Mouse (Mus musculus) liver, embryonic 15.5 days (tissue): ENCODE results near the gene Nrxn2. TPM values are rescaled to one million over a fixed set of nuclear protein-coding genes. Genes with fewer than 3 reads are reported as not detected.

Source experiments
- ATAC-seq: fragments of 200-750 bp; cut with Nextera tagmentation; 2 replicates; pipeline ENCODE4 v1.8.0; 2017; ENCODE audit warnings: moderate number of reproducible peaks, mild to moderate bottlenecking, moderate library complexity; ENCODE audit not compliant: insufficient read depth
- H3K27ac ChIP-seq: fragments of 300-500 bp; sonication (generic); replicated peaks from 2 replicates; pipeline ENCODE4 v1.5.1; 2015; ENCODE audit warnings: mild to moderate bottlenecking, inconsistent platforms
- H3K27me3 ChIP-seq: fragments of 300-500 bp; sonication (generic); 2 replicates; pipeline ENCODE4 v1.6.1; 2015; ENCODE audit warnings: mild to moderate bottlenecking, inconsistent platforms
- H3K36me3 ChIP-seq: fragments of 300-500 bp; sonication (generic); replicated peaks from 2 replicates; pipeline ENCODE4 v1.6.1; 2015; ENCODE audit warnings: moderate library complexity, mild to moderate bottlenecking, inconsistent platforms
- H3K4me1 ChIP-seq: fragments of 300-500 bp; sonication (generic); replicated peaks from 2 replicates; pipeline ENCODE4 v1.6.1; 2015; ENCODE audit warnings: inconsistent platforms
- H3K4me2 ChIP-seq: fragments of 300-500 bp; sonication (generic); 2 replicates; pipeline ENCODE4 v1.6.1; 2015; ENCODE audit warnings: moderate library complexity, mild to moderate bottlenecking, inconsistent platforms
- H3K4me3 ChIP-seq: fragments of 300-500 bp; sonication (generic); replicated peaks from 2 replicates; pipeline ENCODE4 v1.5.1; 2015; ENCODE audit warnings: mild to moderate bottlenecking, inconsistent platforms
- H3K9ac ChIP-seq: fragments of 300-500 bp; sonication (generic); 2 replicates; pipeline ENCODE4 v1.6.1; 2015; ENCODE audit warnings: moderate library complexity, mild to moderate bottlenecking, inconsistent platforms
- H3K9me3 ChIP-seq: fragments of 300-500 bp; sonication (generic); replicated peaks from 2 replicates; pipeline ENCODE4 v1.6.1; 2016; ENCODE audit warnings: inconsistent platforms
- WGBS: fragments of 180-500 bp; shearing (Covaris S2); methylation state at CpG from one replicate; pipeline ENCODE4 v1.1.7; 2015; ENCODE audit warnings: mixed read lengths; ENCODE audit not compliant: insufficient replicate concordance; 5-methylcytosine and 5-hydroxymethylcytosine counted together
- polyA plus RNA-seq: library from polyadenylated mRNA; unstranded; fragments of >200 nt; fragmentation: Nextera tagmentation; extraction: Ambion mirVana; gene quantifications from 2 replicates; pipeline ENCODE4 v1.2.1, GENCODE M21; 2015

Nrxn2 gene
- polyA plus RNA-seq, 1 experiment from 2014 or later: 0.39 TPM

- ATAC-seq: no peak
- no peak overlapping the region for H3K4me2 ChIP-seq
- no peak overlapping the region for H3K4me3 ChIP-seq
- no peak overlapping the region for H3K9ac ChIP-seq
- WGBS: 46% methylated on average over 6 of the region's 6 CpGs
- no peaks in the 10 kb centered on the region for H3K36me3 ChIP-seq
- no peak overlapping the region for H3K27ac ChIP-seq
- no peaks in the 10 kb centered on the region for H3K9me3 ChIP-seq
- no peaks in the 10 kb centered on the region for H3K4me1 ChIP-seq
- peaks cover 25% of the 10 kb centered on the region for H3K27me3 ChIP-seq
Measured at GRCm38 (mm10) chr19:6459504-6459903, 41.0 kb downstream of the Nrxn2 start.

- WGBS: 42% methylated on average over 6 of the region's 6 CpGs
- H3K9ac ChIP-seq: no peak overlapping the region
- no peak overlapping the region for H3K4me3 ChIP-seq
- no peak overlapping the region for H3K27ac ChIP-seq
- H3K4me2 ChIP-seq: no peak overlapping the region
- no peaks in the 10 kb centered on the region for H3K9me3 ChIP-seq
- H3K27me3 ChIP-seq: peaks cover 22% of the 10 kb centered on the region
- no peaks in the 10 kb centered on the region for H3K4me1 ChIP-seq
- no peaks in the 10 kb centered on the region for H3K36me3 ChIP-seq
- ATAC-seq: no peak
Measured at GRCm38 (mm10) chr19:6462841-6463240, 44.3 kb downstream of the Nrxn2 start.

GRCm38 (mm10) chr19:6464306-6465071 lies 46.0 kb downstream of the Nrxn2 start:
- Histone ChIP-seq H3K4me1 (no peaks in the 10 kb centered on the region), H3K27ac (no peak overlapping the region), H3K27me3 (peaks cover 22% of the 10 kb centered on the region), H3K9me3 (no peaks in the 10 kb centered on the region), H3K36me3 (no peaks in the 10 kb centered on the region), H3K4me3 (no peak overlapping the region), H3K4me2 (no peak overlapping the region), H3K9ac (no peak overlapping the region)
- WGBS: 49% methylated on average over 10 of the region's 10 CpGs
- ATAC-seq: no peak

DNA sequence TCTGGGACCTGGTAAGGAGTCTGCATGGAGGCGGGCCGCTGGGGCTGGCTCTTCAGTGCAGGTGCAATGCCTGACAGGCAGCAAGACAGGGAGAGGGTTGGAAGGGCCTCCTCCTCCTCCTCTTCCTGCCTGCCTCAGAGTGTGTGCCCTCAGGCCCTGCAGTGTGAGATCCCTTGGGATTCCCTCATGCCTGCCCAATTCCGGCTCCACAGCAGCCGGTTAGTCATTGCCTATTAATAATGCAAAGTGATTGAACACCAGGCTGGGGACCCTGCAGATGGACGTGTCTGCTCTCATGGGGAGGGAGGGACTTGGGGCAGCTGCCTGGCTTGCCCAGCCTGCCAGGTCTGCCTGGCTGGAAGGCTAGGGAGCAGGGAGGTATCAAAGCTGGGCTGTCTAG lies 46.6 kb downstream of the Nrxn2 start:
- Histone ChIP-seq H3K9ac (no peak overlapping the region), H3K36me3 (no peaks in the 10 kb centered on the region), H3K4me3 (no peak overlapping the region), H3K27me3 (peaks cover 18% of the 10 kb centered on the region), H3K4me1 (no peaks in the 10 kb centered on the region), H3K27ac (no peak overlapping the region), H3K9me3 (no peaks in the 10 kb centered on the region), H3K4me2 (no peak overlapping the region)
- ATAC-seq: no peak
- 75% methylated on average over 5 of the region's 5 CpGs for WGBS

DNA sequence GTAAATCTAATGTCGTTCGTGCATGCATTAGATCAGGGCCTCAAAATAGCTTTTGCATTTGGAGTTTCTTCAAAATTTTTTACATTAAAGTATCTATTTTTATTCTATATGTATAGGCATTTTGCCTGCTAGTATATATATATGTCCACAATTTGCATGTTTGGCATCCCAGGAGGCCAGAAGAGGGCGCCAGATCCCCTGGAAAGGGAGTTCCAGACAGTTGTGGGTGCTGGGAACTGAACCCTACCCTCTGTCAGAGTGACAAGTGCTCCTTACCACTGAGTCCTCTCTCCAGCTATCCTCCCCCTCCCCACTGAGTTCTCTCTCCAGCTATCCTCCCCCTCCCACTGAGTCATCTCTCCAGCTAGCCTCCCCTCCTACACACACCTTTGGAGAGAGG lies 48.4 kb downstream of the Nrxn2 start:
- Histone ChIP-seq H3K27me3 (peaks cover 12% of the 10 kb centered on the region; the same call in 1 of the 2 replicates), H3K9me3 (no peaks in the 10 kb centered on the region), H3K9ac (no peak overlapping the region), H3K36me3 (no peaks in the 10 kb centered on the region), H3K4me3 (no peak overlapping the region), H3K27ac (no peak overlapping the region), H3K4me1 (no peaks in the 10 kb centered on the region), H3K4me2 (no peak overlapping the region)
- ATAC-seq: no peak
- WGBS: 64% methylated on average over 3 of the region's 3 CpGs

DNA sequence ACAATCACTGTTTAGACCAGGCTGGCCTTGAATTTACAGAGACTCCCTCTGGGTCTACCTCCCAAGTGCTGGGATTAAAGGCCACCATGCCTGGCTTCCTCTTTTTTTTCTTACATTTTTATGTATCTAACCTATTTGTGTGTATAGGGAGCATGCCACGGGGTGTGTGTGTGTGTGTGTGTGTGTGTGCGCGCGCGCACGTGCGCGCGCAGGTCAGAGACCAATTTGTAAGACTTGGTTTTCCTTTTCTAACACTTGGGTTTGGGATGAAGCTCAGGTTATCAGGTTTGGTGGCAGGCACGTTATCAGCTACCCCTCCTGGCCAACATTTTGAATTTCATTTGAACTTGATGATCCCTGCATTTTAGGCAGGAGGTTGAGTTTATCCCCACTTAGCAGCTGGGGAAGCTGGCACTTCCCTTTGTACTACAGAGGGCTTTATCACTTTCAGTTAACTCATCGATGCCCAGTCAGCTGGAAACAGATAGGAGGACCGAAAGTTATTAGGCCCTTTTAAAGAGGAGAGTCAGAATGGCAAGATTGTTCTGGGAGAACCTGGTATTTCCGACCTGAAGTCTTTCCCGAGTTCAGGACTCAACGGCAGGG lies 48.9 kb downstream of the Nrxn2 start:
- no peak overlapping the region for H3K27ac ChIP-seq
- peaks cover 8% of the 10 kb centered on the region; the same call in 1 of the 2 replicates for H3K27me3 ChIP-seq
- H3K9ac ChIP-seq: no peak overlapping the region
- H3K4me2 ChIP-seq: no peak overlapping the region
- H3K4me1 ChIP-seq: no peaks in the 10 kb centered on the region
- no peak for ATAC-seq
- H3K9me3 ChIP-seq: no peaks in the 10 kb centered on the region
- 70% methylated on average over 15 of the region's 15 CpGs for WGBS
- no peaks in the 10 kb centered on the region for H3K36me3 ChIP-seq
- no peak overlapping the region for H3K4me3 ChIP-seq

DNA sequence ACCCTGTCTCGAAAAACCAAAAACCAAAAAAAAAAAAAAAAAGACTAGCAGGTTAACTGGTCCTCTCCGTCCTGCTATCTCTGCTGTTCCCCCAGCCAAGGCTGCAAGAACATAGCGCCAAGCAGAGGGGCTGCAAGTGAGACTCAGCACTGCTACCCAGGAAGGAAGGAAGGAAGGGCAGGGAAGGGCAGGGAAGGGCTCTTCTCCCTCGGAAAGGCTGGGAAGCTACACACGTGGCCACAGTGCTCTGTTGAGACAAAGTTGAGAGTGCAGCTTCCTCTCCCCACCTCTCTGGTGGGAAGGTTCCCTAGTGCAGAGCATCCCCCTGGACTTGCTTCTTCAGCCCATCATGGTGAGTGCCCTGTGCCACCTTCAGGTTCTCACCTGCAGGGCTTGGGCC lies 53.1 kb downstream of the Nrxn2 start:
- H3K27me3 ChIP-seq: no peaks in the 10 kb centered on the region
- H3K9ac ChIP-seq: no peak overlapping the region
- H3K27ac ChIP-seq: no peak overlapping the region
- ATAC-seq: no peak
- no peak overlapping the region for H3K4me3 ChIP-seq
- H3K9me3 ChIP-seq: no peaks in the 10 kb centered on the region
- 36% methylated on average over 5 of the region's 5 CpGs for WGBS
- H3K36me3 ChIP-seq: no peaks in the 10 kb centered on the region
- no peaks in the 10 kb centered on the region for H3K4me1 ChIP-seq
- no peak overlapping the region for H3K4me2 ChIP-seq

DNA sequence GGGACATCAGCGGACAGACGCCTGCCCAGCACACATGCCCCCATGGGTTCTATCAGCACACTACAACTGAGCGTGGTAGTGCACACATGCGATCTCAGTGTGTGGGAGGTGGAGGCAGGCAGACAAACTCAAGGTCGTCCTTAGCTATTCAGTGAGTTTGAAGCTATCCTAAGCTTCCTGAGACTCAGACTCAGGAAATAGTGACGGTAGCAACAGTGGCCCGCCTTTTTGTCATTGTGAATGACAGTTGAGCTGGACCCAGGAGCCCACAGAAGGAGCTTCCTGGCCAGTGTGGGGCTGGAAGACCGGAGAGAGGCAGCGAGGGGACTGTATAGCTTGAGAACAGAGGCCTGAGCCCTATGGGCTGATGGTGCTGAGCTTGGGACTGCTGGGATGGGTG lies 54.3 kb downstream of the Nrxn2 start:
- 45% methylated on average over 9 of the region's 9 CpGs for WGBS
- Histone ChIP-seq H3K4me2 (no peak overlapping the region), H3K4me3 (no peak overlapping the region), H3K27me3 (no peaks in the 10 kb centered on the region), H3K9me3 (no peaks in the 10 kb centered on the region), H3K4me1 (no peaks in the 10 kb centered on the region), H3K27ac (no peak overlapping the region), H3K9ac (no peak overlapping the region), H3K36me3 (no peaks in the 10 kb centered on the region)
- no peak for ATAC-seq

DNA sequence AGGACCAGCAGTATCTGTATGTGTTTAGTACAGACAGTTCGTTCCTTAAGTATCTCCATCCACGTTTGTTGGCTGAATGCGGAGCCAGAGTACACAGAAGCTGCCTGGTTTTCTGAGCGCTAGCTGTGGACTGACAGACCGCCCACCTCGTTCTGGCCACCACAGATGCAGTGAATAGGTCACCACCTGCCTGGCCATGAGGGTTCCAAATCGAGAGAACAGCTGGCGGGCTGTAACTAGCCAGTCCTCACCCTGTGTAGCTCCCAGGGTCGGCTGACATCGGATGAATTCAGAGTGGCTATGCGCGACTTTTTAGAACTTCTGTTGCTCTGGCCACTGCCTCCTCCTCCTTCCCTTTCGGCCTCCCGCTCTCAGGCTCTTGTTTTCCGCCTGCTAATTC lies 56.2 kb downstream of the Nrxn2 start:
- ATAC-seq: no peak
- no peak overlapping the region for H3K4me3 ChIP-seq
- H3K27me3 ChIP-seq: no peaks in the 10 kb centered on the region
- no peaks in the 10 kb centered on the region for H3K36me3 ChIP-seq
- WGBS: 41% methylated on average over 15 of the region's 15 CpGs
- H3K4me1 ChIP-seq: no peaks in the 10 kb centered on the region
- no peak overlapping the region for H3K9ac ChIP-seq
- H3K4me2 ChIP-seq: no peak overlapping the region
- H3K9me3 ChIP-seq: no peaks in the 10 kb centered on the region
- H3K27ac ChIP-seq: no peak overlapping the region

- Histone ChIP-seq H3K4me3 (no peak overlapping the region), H3K4me2 (no peak overlapping the region), H3K9ac (no peak overlapping the region), H3K27ac (no peak overlapping the region), H3K9me3 (no peaks in the 10 kb centered on the region), H3K4me1 (no peaks in the 10 kb centered on the region), H3K36me3 (no peaks in the 10 kb centered on the region), H3K27me3 (no peaks in the 10 kb centered on the region)
- WGBS: 18% methylated on average over 5 of the region's 5 CpGs
- ATAC-seq: no peak
Measured at GRCm38 (mm10) chr19:6475129-6475528, 56.6 kb downstream of the Nrxn2 start.

- Histone ChIP-seq H3K9me3 (no peaks in the 10 kb centered on the region), H3K4me1 (no peaks in the 10 kb centered on the region), H3K4me2 (no peak overlapping the region), H3K4me3 (no peak overlapping the region), H3K27me3 (no peaks in the 10 kb centered on the region), H3K27ac (no peak overlapping the region), H3K36me3 (no peaks in the 10 kb centered on the region), H3K9ac (no peak overlapping the region)
- WGBS: 35% methylated on average over 4 of the region's 4 CpGs
- no peak for ATAC-seq
Measured at GRCm38 (mm10) chr19:6477007-6477406, 58.5 kb downstream of the Nrxn2 start.

DNA sequence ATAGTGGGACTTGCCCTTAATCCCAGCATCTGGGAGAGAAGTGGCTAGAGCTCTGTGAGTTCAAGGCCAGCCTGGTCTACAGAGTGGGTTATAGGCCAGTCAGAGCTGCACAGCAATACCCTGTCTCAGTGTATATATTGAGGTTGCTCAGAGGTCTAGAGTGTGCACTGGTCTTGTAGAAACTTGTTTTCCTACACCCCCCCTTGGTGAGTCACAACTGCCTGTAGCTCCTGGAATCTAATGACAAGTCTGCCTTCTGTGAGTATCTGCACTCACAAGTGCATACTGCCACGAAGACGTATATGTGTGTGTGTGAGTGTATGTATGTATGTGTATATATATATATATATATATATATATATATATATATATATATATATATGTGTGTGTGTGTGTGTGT lies 60.0 kb downstream of the Nrxn2 start:
- Histone ChIP-seq H3K4me1 (no peaks in the 10 kb centered on the region), H3K27ac (no peak overlapping the region), H3K9ac (no peak overlapping the region), H3K9me3 (no peaks in the 10 kb centered on the region), H3K27me3 (no peaks in the 10 kb centered on the region), H3K36me3 (no peaks in the 10 kb centered on the region), H3K4me2 (no peak overlapping the region), H3K4me3 (no peak overlapping the region)
- 58% methylated on average over 2 of the region's 2 CpGs for WGBS
- no peak for ATAC-seq
